Mouse (Mus musculus) embryonic facial prominence, embryonic 15.5 days (tissue): ENCODE measurements around the gene Stmn1. TPM values are rescaled to one million over a fixed set of nuclear protein-coding genes. Genes with fewer than 3 reads are reported as not detected.

Experiments
- ATAC-seq: fragments of 200-750 bp; cut with Nextera tagmentation; 2 replicates; pipeline ENCODE4 v1.8.0; 2017; ENCODE audit warnings: low read depth, moderate TSS enrichment; ENCODE audit not compliant: insufficient number of reproducible peaks, low FRiP score, low TSS enrichment
- H3K27ac ChIP-seq: fragments of 300-500 bp; sonication (generic); replicated peaks from 2 replicates; pipeline ENCODE4 v1.5.1; 2015; ENCODE audit warnings: mild to moderate bottlenecking, inconsistent platforms
- H3K27me3 ChIP-seq: fragments of 300-500 bp; sonication (generic); 2 replicates; pipeline ENCODE4 v1.6.1; 2015; ENCODE audit warnings: inconsistent platforms
- H3K36me3 ChIP-seq: fragments of 300-500 bp; sonication (generic); 2 replicates; pipeline ENCODE4 v1.6.1; 2015; ENCODE audit warnings: mild to moderate bottlenecking, inconsistent platforms
- H3K4me1 ChIP-seq: fragments of 300-500 bp; sonication (generic); 2 replicates; pipeline ENCODE4 v1.6.1; 2015; ENCODE audit warnings: inconsistent platforms
- H3K4me2 ChIP-seq: fragments of 300-500 bp; sonication (generic); replicated peaks from 2 replicates; pipeline ENCODE4 v1.6.1; 2015; ENCODE audit warnings: mild to moderate bottlenecking, inconsistent platforms
- H3K4me3 ChIP-seq: fragments of 300-500 bp; sonication (generic); replicated peaks from 2 replicates; pipeline ENCODE4 v1.5.1; 2015; ENCODE audit warnings: mild to moderate bottlenecking, inconsistent platforms
- H3K9ac ChIP-seq: fragments of 300-500 bp; sonication (generic); 2 replicates; pipeline ENCODE4 v1.6.1; 2015; ENCODE audit warnings: inconsistent platforms
- H3K9me3 ChIP-seq: fragments of 300-500 bp; sonication (generic); replicated peaks from 2 replicates; pipeline ENCODE4 v1.6.1; 2016; ENCODE audit warnings: inconsistent platforms
- WGBS: fragments of 180-500 bp; shearing (Covaris S2); methylation state at CpG from one replicate; pipeline ENCODE4 v1.1.7; 2015; 5-methylcytosine and 5-hydroxymethylcytosine counted together
- polyA plus RNA-seq: library from polyadenylated mRNA; unstranded; fragments of >200 nt; fragmentation: Nextera tagmentation; extraction: Ambion mirVana; gene quantifications from 2 replicates; pipeline ENCODE4 v1.2.1, GENCODE M21; 2015

Stmn1 gene
- polyA plus RNA-seq, 1 experiment from 2014 or later: 1,438 TPM

DNA sequence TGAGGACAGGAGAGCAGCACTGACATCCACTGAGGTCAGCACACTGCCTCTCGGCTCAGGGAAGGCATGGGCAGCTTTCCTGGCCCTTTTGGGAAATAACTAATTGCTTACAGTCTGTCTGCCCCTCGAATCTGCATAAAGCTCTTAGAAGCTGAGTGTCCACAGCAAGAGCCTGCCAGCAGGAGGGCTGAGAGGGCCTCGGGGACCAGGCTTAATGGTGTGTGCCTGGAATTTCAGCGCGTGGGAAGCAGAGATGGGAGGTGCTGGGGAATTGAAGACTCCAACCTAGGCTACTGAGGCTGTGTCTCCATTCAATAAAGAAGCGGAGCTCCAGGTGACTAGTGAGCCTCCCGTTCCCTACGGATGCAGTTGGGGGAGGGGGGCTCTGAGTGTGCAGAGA is 6.1 kb downstream of the Stmn1 start:
- Histone ChIP-seq H3K36me3 (peaks cover 46% of the 10 kb centered on the region), H3K4me3 (no peak overlapping the region), H3K9me3 (no peaks in the 10 kb centered on the region), H3K4me1 (no peaks in the 10 kb centered on the region; the same call in 1 of the 2 replicates), H3K4me2 (no peak overlapping the region), H3K27me3 (no peaks in the 10 kb centered on the region), H3K27ac (no peak overlapping the region), H3K9ac (no peak overlapping the region)
- ATAC-seq: no peak
- WGBS: 58% methylated on average over 8 of the region's 8 CpGs

- H3K4me3 ChIP-seq: no peak overlapping the region
- no peak overlapping the region for H3K27ac ChIP-seq
- ATAC-seq: no peak
- 84% methylated on average over 8 of the region's 8 CpGs for WGBS
- no peaks in the 10 kb centered on the region for H3K9me3 ChIP-seq
- H3K27me3 ChIP-seq: no peaks in the 10 kb centered on the region
- H3K4me2 ChIP-seq: no peak overlapping the region
- H3K9ac ChIP-seq: no peak overlapping the region
- no peaks in the 10 kb centered on the region; the same call in 1 of the 2 replicates for H3K4me1 ChIP-seq
- H3K36me3 ChIP-seq: peaks cover 36% of the 10 kb centered on the region
Measured at GRCm38 (mm10) chr4:134476899-134477298, 8.8 kb downstream of the Stmn1 start.

- no peaks in the 10 kb centered on the region for H3K27me3 ChIP-seq
- WGBS: 4% methylated on average over 9 of the region's 9 CpGs
- no peak overlapping the region for H3K27ac ChIP-seq
- H3K4me1 ChIP-seq: no peaks in the 10 kb centered on the region; the same call in 1 of the 2 replicates
- peak; percentile 67 for ATAC-seq
- no peak overlapping the region for H3K4me2 ChIP-seq
- H3K36me3 ChIP-seq: peaks cover 25% of the 10 kb centered on the region
- H3K9ac ChIP-seq: no peak overlapping the region
- no peaks in the 10 kb centered on the region for H3K9me3 ChIP-seq
- H3K4me3 ChIP-seq: no peak overlapping the region
Measured at GRCm38 (mm10) chr4:134478031-134478430, 9.9 kb downstream of the Stmn1 start.

DNA sequence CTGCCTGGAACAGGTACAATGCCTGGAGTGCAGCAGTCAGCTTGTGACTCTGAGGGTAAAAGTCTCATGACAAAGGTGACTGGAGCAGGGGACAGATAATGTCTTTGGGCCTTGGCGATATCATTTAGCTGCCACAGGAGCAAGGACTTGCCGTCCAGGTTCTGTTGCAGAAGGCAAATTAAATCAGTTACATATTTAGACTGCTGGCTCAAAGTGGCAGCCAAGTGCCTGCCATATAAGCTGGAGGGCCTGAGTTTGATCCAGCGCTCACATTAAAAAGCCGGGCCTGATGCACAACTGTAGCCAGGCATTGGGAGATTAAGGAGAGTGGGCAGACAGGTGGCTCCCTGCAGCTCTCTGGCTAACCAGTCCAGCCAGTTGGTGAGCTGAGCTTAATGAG is 11.7 kb downstream of the Stmn1 start:
- peaks cover 11% of the 10 kb centered on the region for H3K36me3 ChIP-seq
- no peak overlapping the region for H3K9ac ChIP-seq
- ATAC-seq: no peak
- H3K4me2 ChIP-seq: no peak overlapping the region
- H3K27me3 ChIP-seq: peaks cover 3% of the 10 kb centered on the region; the same call in 1 of the 2 replicates
- H3K27ac ChIP-seq: no peak overlapping the region
- H3K9me3 ChIP-seq: no peaks in the 10 kb centered on the region
- no peaks in the 10 kb centered on the region; the same call in 1 of the 2 replicates for H3K4me1 ChIP-seq
- 80% methylated on average over 4 of the region's 4 CpGs for WGBS
- no peak overlapping the region for H3K4me3 ChIP-seq

DNA sequence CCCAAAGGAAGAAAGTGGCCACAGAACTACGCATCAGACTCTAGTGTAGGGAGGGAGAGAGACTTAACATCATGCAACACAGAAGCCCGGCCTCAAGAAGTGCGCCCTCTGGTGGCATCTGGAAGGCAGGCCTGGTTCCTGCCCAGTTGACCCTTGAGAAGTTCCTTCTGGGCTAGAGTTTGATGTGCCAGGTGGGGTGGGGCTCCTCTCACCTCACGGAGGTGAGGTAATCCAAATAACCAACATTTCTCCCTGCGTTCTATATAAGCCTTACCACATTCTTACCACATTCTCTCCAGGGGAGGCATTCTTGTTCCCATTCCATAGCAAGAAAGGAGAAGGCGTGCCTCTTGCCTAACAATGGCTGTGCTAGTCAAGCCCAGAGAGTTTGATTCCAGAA is 12.7 kb downstream of the Stmn1 start:
- no peak overlapping the region for H3K27ac ChIP-seq
- no peak overlapping the region for H3K4me3 ChIP-seq
- WGBS: 17% methylated on average over 6 of the region's 6 CpGs
- peaks cover 3% of the 10 kb centered on the region; the same call in 1 of the 2 replicates for H3K27me3 ChIP-seq
- H3K4me1 ChIP-seq: no peaks in the 10 kb centered on the region; the same call in 1 of the 2 replicates
- no peak for ATAC-seq
- H3K9me3 ChIP-seq: no peaks in the 10 kb centered on the region
- no peak overlapping the region for H3K4me2 ChIP-seq
- no peak overlapping the region for H3K9ac ChIP-seq
- H3K36me3 ChIP-seq: peaks cover 1% of the 10 kb centered on the region; the same call in 1 of the 2 replicates

GRCm38 (mm10) chr4:134481270-134481669 is 13.2 kb downstream of the Stmn1 start:
- no peaks in the 10 kb centered on the region for H3K36me3 ChIP-seq
- H3K27me3 ChIP-seq: peaks cover 3% of the 10 kb centered on the region; the same call in 1 of the 2 replicates
- no peaks in the 10 kb centered on the region; the same call in 1 of the 2 replicates for H3K4me1 ChIP-seq
- no peaks in the 10 kb centered on the region for H3K9me3 ChIP-seq
- 49% methylated on average over 6 of the region's 6 CpGs for WGBS
- H3K27ac ChIP-seq: no peak overlapping the region
- no peak for ATAC-seq
- H3K4me3 ChIP-seq: no peak overlapping the region
- H3K4me2 ChIP-seq: no peak overlapping the region
- H3K9ac ChIP-seq: no peak overlapping the region

- no peak overlapping the region for H3K4me2 ChIP-seq
- H3K4me3 ChIP-seq: no peak overlapping the region
- no peaks in the 10 kb centered on the region for H3K36me3 ChIP-seq
- H3K9me3 ChIP-seq: no peaks in the 10 kb centered on the region
- no peaks in the 10 kb centered on the region; the same call in 1 of the 2 replicates for H3K4me1 ChIP-seq
- H3K27me3 ChIP-seq: peaks cover 3% of the 10 kb centered on the region; the same call in 1 of the 2 replicates
- H3K9ac ChIP-seq: no peak overlapping the region
- ATAC-seq: no peak
- 72% methylated on average over 8 of the region's 8 CpGs for WGBS
- no peak overlapping the region for H3K27ac ChIP-seq
Measured at GRCm38 (mm10) chr4:134482442-134482841, 14.3 kb downstream of the Stmn1 start.

- WGBS: 54% methylated on average over 6 of the region's 6 CpGs
- ATAC-seq: no peak
- no peak overlapping the region for H3K27ac ChIP-seq
Measured at GRCm38 (mm10) chr4:134483078-134483688, 15.1 kb downstream of the Stmn1 start.

DNA sequence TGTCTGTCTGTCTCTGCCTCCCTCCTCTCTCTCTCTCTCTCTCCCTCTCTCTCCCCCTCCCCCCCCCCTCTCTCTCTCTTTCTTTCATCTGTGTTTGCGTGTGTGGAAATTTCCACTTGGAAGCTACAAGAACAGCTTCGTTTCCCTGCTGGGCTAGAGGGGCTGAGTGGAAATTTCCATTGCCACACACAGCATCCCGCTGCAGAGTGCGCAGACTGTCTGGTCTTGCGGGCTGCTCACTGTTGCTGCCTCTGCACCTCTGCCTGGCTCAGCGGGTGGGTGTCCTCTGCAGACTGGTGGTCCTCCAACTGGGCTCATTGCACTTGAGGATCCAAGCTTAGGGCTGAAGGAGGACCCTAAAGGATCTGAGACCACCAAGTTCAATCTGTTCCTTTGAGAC is 15.6 kb downstream of the Stmn1 start:
- 55% methylated on average over 6 of the region's 6 CpGs for WGBS
- Histone ChIP-seq H3K4me2 (no peak overlapping the region), H3K4me1 (no peaks in the 10 kb centered on the region), H3K4me3 (no peak overlapping the region), H3K27ac (no peak overlapping the region), H3K27me3 (peaks cover 3% of the 10 kb centered on the region; the same call in 1 of the 2 replicates), H3K9me3 (no peaks in the 10 kb centered on the region), H3K36me3 (no peaks in the 10 kb centered on the region), H3K9ac (no peak overlapping the region)
- no peak for ATAC-seq

More at GRCm38 (mm10) chr4:134483078-134483688, 15.1 kb downstream of the Stmn1 start:
- H3K4me1 ChIP-seq: no peaks in the 10 kb centered on the region
- no peak overlapping the region for H3K4me2 ChIP-seq
- peaks cover 3% of the 10 kb centered on the region; the same call in 1 of the 2 replicates for H3K27me3 ChIP-seq
- H3K4me3 ChIP-seq: no peak overlapping the region
- no peaks in the 10 kb centered on the region for H3K9me3 ChIP-seq
- no peaks in the 10 kb centered on the region for H3K36me3 ChIP-seq
- H3K9ac ChIP-seq: no peak overlapping the region

- peaks cover 3% of the 10 kb centered on the region; the same call in 1 of the 2 replicates for H3K27me3 ChIP-seq
- no peak overlapping the region for H3K4me3 ChIP-seq
- H3K36me3 ChIP-seq: no peaks in the 10 kb centered on the region
- no peaks in the 10 kb centered on the region for H3K4me1 ChIP-seq
- H3K4me2 ChIP-seq: no peak overlapping the region
- no peak overlapping the region for H3K27ac ChIP-seq
- 68% methylated on average over 10 of the region's 10 CpGs for WGBS
- H3K9ac ChIP-seq: no peak overlapping the region
- no peaks in the 10 kb centered on the region for H3K9me3 ChIP-seq
- no peak for ATAC-seq
Measured at GRCm38 (mm10) chr4:134484231-134484630, 16.1 kb downstream of the Stmn1 start.

DNA sequence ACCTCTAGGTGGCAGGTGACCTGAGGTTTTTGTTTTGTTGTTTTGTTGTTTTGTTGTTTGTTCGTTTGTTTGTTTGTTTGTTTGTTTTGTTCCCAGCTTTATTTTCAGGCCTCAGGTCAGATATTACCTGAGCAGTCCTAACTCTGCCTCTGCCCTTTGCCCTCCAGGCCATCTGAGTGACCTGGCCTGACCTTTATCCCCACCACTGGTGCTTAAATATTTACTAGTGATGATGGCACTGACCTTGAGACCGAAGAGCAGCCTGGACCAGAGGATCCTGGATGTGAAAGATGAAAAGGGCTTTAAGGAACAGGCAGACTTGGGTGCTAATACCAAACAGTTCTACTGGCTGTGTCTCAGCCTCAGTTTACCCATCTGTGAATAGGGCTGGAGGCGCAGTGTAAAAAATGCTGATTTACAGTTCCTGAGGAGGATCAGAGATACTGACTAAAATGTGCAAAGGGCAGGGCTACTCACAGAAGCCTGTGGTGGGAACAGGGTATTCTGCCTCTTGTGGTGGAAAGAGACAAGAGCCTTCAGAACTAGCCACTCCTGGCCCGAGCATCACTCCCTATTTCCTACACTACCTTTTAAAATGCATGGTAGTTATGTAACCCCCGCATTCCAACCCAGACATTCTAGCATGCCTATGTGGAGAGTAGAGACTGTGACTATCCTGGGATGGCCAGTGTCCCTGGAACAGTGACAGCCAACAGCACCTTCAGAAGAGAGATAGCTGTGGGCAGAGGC is 17.2 kb downstream of the Stmn1 start:
- no peaks in the 10 kb centered on the region for H3K36me3 ChIP-seq
- H3K27me3 ChIP-seq: peaks cover 3% of the 10 kb centered on the region; the same call in 1 of the 2 replicates
- no peak for ATAC-seq
- no peak overlapping the region for H3K4me2 ChIP-seq
- H3K9ac ChIP-seq: no peak overlapping the region
- no peak overlapping the region for H3K4me3 ChIP-seq
- no peaks in the 10 kb centered on the region for H3K4me1 ChIP-seq
- 83% methylated on average over 5 of the region's 5 CpGs for WGBS
- no peaks in the 10 kb centered on the region for H3K9me3 ChIP-seq
- H3K27ac ChIP-seq: no peak overlapping the region
